In the genomic region with DNA sequence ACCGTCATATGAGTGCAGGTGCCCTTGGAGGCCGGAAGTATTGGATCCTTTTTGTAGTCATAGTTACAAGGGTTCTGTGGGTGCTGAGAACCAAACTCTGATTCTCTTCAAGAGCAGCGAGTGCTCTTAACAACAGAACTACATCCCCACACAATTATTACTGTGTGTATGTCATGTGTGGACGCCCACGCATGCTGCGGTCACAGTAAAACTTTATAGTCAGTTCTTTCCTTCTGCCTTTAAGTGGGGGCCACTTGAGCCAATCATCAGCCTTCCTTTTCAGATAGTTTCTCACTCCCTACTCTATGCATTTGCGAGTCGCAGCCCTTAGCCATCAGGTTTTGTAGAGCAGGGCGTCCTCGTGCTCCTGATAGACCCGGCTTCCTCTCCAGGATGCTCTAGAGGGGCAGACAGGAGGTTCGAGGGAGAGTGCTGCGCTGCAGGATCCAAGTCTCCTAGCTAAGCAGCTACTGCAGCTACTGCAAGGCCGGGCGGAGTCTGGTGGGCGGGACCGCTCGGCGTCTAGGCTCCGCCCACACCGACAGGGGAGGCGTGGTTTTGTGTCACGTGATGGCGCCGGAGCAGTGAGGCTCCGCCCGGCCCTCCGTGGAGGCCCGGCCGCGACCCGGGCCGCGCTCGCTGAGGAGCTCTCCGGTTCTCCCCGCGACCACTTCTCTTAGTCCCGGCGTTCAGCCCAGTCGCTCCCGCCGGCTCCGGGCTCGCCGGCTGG, we compare ENCODE assay signal across 8 mouse cellular contexts. TPM values are rescaled to one million over a fixed set of nuclear protein-coding genes. Genes with fewer than 3 reads are reported as not detected.
DNase-seq lines count a peak whose midpoint lies in the region; ATAC-seq lines count a peak whose summit lies in the region.

TSS of gene Cyth3 (plus strand) at position 555 of the 730 bp plus-strand sequence.

- WGBS in hindbrain, embryonic 10.5 days = 8% methylated on average over 46 of the region's 46 CpGs

- peaks cover 29% of the 10 kb centered on the region for H3K4me1 ChIP-seq in hindbrain, embryonic 10.5 days (replicated peaks)

- peak; percentile 83 for ATAC-seq in frontal cortex, adult (ENCODE audit: low TSS enrichment)

- H3K4me3 ChIP-seq in hindbrain, embryonic 10.5 days = peak within 1 kb of the TSS; percentile 89

- no peaks in the 10 kb centered on the region for H3K36me3 ChIP-seq in hindbrain, embryonic 10.5 days

- peak within 1 kb of the TSS; percentile 95 for H3K27ac ChIP-seq in hindbrain, embryonic 10.5 days

- no peaks in the 10 kb centered on the region for H3K9me3 ChIP-seq in hindbrain, embryonic 10.5 days

- peak; percentile 68 for DNase-seq in MEL-GATA-1-ER (ENCODE audit: extremely low read depth, low read depth)
- DNase-seq in cerebellum, adult 8-10 months = peak; percentile 96
- peak; percentile 95 for DNase-seq in hindbrain, embryonic 10.5 days (ENCODE audit: low spot score)
- DNase-seq in layer of hippocampus, postnatal 10 days (ENCODE audit: low spot score in 2 of 2) = peak; percentile 95 to 97
- DNase-seq in lung, postnatal 10 days = peak; percentile 96
- peak; percentile 98 for DNase-seq in ovary, postnatal 36 days (ENCODE audit: low spot score)
- DNase-seq in thymus, postnatal 25 days = peak; percentile 97

- H3K27me3 ChIP-seq in hindbrain, embryonic 10.5 days (ENCODE audit: insufficient read depth, poor library complexity, severe bottlenecking) = no peaks in the 10 kb centered on the region

RNA-seq across cellular contexts. Expression of gene Cyth3, which starts in this region (rescaled TPM):
- 33.6 and 36.4 TPM in 2 replicates for polyA plus RNA-seq in hindbrain, embryonic 10.5 days (2016; fragmentation: Nextera tagmentation; extraction: Ambion mirVana)
- total RNA-seq in layer of hippocampus, postnatal 10 days (2021) = 10 to 100 TPM; 52.0 to 65.7 TPM

Comparison
In these comparisons a context has a peak if more than half of its experiments do, and no peak if none do; other contexts are left out.
1. Peak in every context shown above with its lines: DNase-seq, ATAC-seq, H3K4me3 ChIP-seq and H3K27ac ChIP-seq.